Mouse (Mus musculus): Measurements from ENCODE around the gene Pik3r6. TPM values are rescaled to one million over a fixed set of nuclear protein-coding genes. Genes with fewer than 3 reads are reported as not detected.
A peak's percentile ranks its signal among the peaks of the same experiment; 100 is the strongest.

Pik3r6 gene
- polyA plus RNA-seq, 1 experiment from 2014 or later, result 7.3 TPM

GRCm38 (mm10) chr11:68564356-68565031, 61.7 kb downstream of the Pik3r6 start:
- Histone ChIP-seq H3K9me3 (no peaks in the 10 kb centered on the region), H3K9ac (no peak overlapping the region), H3K27me3 (no peaks in the 10 kb centered on the region), H3K4me2 (no peak overlapping the region), H3K4me3 (no peak overlapping the region), H3K36me3 (no peaks in the 10 kb centered on the region), H3K4me1 (peaks cover 4% of the 10 kb centered on the region; the same call in 1 of the 2 replicates), H3K27ac (no peak overlapping the region)
- 60% methylated on average over 13 of the region's 13 CpGs for WGBS
- no peak for ATAC-seq (ENCODE audit: borderline replicate concordance, extremely low read depth, low FRiP score, low TSS enrichment)

DNA sequence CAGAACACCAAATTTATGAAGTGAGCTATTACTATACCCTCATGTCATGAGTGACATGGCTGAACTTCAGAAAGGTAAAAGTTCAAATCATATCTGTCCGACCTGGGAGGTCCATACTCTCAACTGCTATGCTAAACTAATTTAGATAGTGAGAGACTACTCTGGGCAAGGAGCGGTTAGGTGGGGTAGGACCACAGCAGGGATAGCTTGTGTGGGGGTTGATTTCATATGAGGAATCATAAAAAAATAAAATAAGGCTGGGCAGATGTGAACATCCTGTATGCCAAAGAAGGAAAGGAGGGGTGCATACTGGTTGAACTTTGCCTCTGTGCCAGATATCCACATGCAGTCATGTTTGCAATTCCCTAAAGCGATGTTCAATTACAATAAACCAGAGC, 62.2 kb downstream of the Pik3r6 start:
- no peaks in the 10 kb centered on the region for H3K27me3 ChIP-seq
- no peak overlapping the region for H3K4me2 ChIP-seq
- H3K9me3 ChIP-seq, result no peaks in the 10 kb centered on the region
- H3K36me3 ChIP-seq, result no peaks in the 10 kb centered on the region
- ATAC-seq (ENCODE audit: borderline replicate concordance, extremely low read depth, low FRiP score, low TSS enrichment), result no peak
- H3K27ac ChIP-seq, result no peak overlapping the region
- WGBS, result 77% methylated on average over 3 of the region's 3 CpGs
- H3K4me1 ChIP-seq, result peaks cover 4% of the 10 kb centered on the region; the same call in 1 of the 2 replicates
- no peak overlapping the region for H3K4me3 ChIP-seq
- no peak overlapping the region for H3K9ac ChIP-seq

- peak overlapping the region; percentile 73 for H3K4me2 ChIP-seq
- H3K36me3 ChIP-seq, result no peaks in the 10 kb centered on the region
- no peak overlapping the region for H3K27ac ChIP-seq
- H3K27me3 ChIP-seq, result no peaks in the 10 kb centered on the region
- H3K9ac ChIP-seq, result no peak overlapping the region
- peak; percentile 57; the same call in 1 of the 2 replicates for ATAC-seq (ENCODE audit: borderline replicate concordance, extremely low read depth, low FRiP score, low TSS enrichment)
- peak overlapping the region; percentile 38 for H3K4me3 ChIP-seq
- 18% methylated on average over 17 of the region's 17 CpGs for WGBS
- H3K4me1 ChIP-seq, result peaks cover 11% of the 10 kb centered on the region
- no peaks in the 10 kb centered on the region for H3K9me3 ChIP-seq
Measured at GRCm38 (mm10) chr11:68566447-68567059, 63.7 kb downstream of the Pik3r6 start.

DNA sequence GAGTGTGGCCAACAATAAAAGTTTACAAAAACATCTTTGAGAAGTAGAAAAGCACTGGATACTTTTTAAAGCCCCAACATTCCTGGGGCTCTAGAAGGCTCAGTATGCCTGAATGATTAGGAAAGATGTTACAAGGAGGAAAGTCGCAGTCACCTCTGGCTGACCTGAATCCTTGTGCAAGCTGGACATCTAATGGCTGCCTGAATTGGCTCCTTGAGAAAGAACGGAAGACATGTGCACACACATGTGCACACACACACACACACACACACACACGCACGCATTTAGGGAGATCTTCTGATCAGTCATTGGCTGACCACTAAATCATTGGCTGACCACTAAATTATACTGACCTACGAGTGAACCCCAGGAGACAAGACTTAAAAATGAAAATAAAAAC, 68.0 kb downstream of the Pik3r6 start:
- Histone ChIP-seq H3K4me3 (no peak overlapping the region), H3K4me2 (no peak overlapping the region), H3K36me3 (no peaks in the 10 kb centered on the region), H3K9me3 (no peaks in the 10 kb centered on the region), H3K4me1 (peaks cover 11% of the 10 kb centered on the region), H3K27me3 (no peaks in the 10 kb centered on the region), H3K9ac (no peak overlapping the region), H3K27ac (no peak overlapping the region)
- 65% methylated on average over 5 of the region's 5 CpGs for WGBS
- ATAC-seq (ENCODE audit: borderline replicate concordance, extremely low read depth, low FRiP score, low TSS enrichment), result no peak

GRCm38 (mm10) chr11:68577076-68577475, 74.3 kb downstream of the Pik3r6 start:
- Histone ChIP-seq H3K27me3 (no peaks in the 10 kb centered on the region), H3K9me3 (no peaks in the 10 kb centered on the region), H3K36me3 (no peaks in the 10 kb centered on the region), H3K4me1 (peaks cover 5% of the 10 kb centered on the region), H3K9ac (no peak overlapping the region), H3K4me3 (no peak overlapping the region), H3K27ac (no peak overlapping the region), H3K4me2 (no peak overlapping the region)
- WGBS, result 79% methylated on average over 1 of the region's 1 CpGs
- no peak for ATAC-seq (ENCODE audit: borderline replicate concordance, extremely low read depth, low FRiP score, low TSS enrichment)

GRCm38 (mm10) chr11:68579462-68579881, 76.7 kb downstream of the Pik3r6 start:
- H3K27ac ChIP-seq, result peak overlapping the region; percentile 3; the same call in 1 of the 2 replicates

DNA sequence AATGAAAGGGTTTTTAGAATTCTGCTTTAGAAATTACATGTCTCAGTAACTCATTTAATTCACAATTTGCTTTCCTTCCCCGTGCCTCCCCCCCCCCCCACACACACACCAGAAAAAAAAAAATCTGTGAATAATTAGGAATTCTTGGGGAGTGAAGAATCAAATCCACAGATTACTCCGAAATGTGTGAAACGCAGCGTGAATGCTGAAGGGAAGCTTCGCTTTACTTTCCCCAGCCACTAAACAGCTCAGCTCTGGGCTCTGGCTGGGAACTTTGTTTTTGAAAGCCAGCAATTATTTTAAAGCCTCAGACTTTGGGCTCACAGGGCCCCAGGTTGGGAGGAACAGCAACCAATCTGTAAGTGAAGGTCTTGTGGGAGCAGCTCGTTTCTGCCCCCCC, 77.7 kb downstream of the Pik3r6 start:
- Histone ChIP-seq H3K9me3 (no peaks in the 10 kb centered on the region), H3K4me3 (no peak overlapping the region), H3K4me2 (no peak overlapping the region), H3K27me3 (no peaks in the 10 kb centered on the region), H3K9ac (no peak overlapping the region), H3K27ac (no peak overlapping the region), H3K36me3 (no peaks in the 10 kb centered on the region), H3K4me1 (peaks cover 5% of the 10 kb centered on the region)
- 67% methylated on average over 6 of the region's 6 CpGs for WGBS
- no peak for ATAC-seq (ENCODE audit: borderline replicate concordance, extremely low read depth, low FRiP score, low TSS enrichment)

More at GRCm38 (mm10) chr11:68579462-68579881, 76.7 kb downstream of the Pik3r6 start:
- ATAC-seq (ENCODE audit: borderline replicate concordance, extremely low read depth, low FRiP score, low TSS enrichment), result no peak; the same call in 1 of the 2 replicates
- no peaks in the 10 kb centered on the region for H3K27me3 ChIP-seq
- 29% methylated on average over 9 of the region's 9 CpGs for WGBS
- H3K4me2 ChIP-seq, result no peak overlapping the region
- H3K36me3 ChIP-seq, result no peaks in the 10 kb centered on the region
- H3K9ac ChIP-seq, result 0 out of 2 replicates have a peak overlapping the region, but pooled peaks have one; percentile 11
- no peak overlapping the region for H3K4me3 ChIP-seq
- no peaks in the 10 kb centered on the region for H3K9me3 ChIP-seq
- H3K4me1 ChIP-seq, result peaks cover 5% of the 10 kb centered on the region

DNA sequence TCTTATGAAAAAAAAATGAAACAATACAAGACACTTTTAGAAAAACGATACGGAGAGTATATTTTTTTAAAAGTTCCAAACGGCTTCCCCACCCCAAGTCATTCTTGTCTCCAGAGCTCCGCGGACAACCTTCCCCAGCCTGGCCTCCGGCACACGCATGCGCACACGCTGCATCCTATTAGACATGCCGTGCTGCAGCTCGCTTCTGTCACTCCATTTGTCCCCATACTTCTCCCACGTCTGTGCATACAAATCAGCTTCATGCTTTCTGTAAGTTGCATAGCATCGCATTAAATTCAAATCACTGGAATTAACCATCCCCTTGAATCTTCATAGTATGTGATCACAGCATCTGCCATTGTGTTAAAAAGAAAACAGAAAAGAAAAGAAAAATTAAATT, 80.4 kb downstream of the Pik3r6 start:
- Histone ChIP-seq H3K9me3 (no peaks in the 10 kb centered on the region), H3K27me3 (no peaks in the 10 kb centered on the region), H3K4me2 (no peak overlapping the region), H3K4me3 (no peak overlapping the region), H3K27ac (no peak overlapping the region), H3K36me3 (no peaks in the 10 kb centered on the region), H3K9ac (no peak overlapping the region), H3K4me1 (peaks cover 5% of the 10 kb centered on the region)
- WGBS, result 71% methylated on average over 13 of the region's 13 CpGs
- ATAC-seq (ENCODE audit: borderline replicate concordance, extremely low read depth, low FRiP score, low TSS enrichment), result no peak

DNA sequence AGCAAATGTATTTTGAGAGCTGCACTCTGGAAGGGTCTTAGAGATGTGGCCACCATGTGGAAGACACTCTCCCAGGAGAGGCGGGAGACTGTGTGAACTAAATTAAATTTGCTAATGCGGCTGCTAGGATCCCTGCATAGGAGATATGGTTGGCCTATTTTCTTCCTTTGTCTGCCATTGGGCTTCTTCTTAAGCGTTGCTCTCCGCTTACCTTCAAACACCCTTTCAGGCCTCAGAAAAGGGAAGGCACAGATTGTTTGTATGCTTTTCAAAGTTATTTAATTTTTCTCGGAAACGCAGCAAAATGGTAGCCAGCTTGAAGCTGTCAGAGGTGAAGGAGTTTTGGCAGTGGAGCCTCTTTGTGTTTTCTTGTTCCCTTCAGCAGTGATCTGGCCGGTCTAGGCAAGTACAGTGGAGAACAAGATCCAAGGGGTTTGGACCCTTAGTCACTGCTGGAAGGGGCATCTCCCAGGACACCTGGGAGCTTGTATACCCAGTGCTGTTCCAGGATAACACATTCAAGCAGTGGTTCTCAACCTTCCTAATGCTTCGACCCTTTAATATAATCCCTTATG, 81.2 kb downstream of the Pik3r6 start:
- 0 out of 2 replicates have a peak overlapping the region, but pooled peaks have one; percentile 18 for H3K27ac ChIP-seq
- no peak for ATAC-seq (ENCODE audit: borderline replicate concordance, extremely low read depth, low FRiP score, low TSS enrichment)
- no peak overlapping the region for H3K4me2 ChIP-seq
- no peak overlapping the region for H3K9ac ChIP-seq
- H3K4me3 ChIP-seq, result no peak overlapping the region
- no peaks in the 10 kb centered on the region for H3K36me3 ChIP-seq
- no peaks in the 10 kb centered on the region for H3K9me3 ChIP-seq
- H3K27me3 ChIP-seq, result no peaks in the 10 kb centered on the region
- 56% methylated on average over 8 of the region's 8 CpGs for WGBS
- peaks cover 5% of the 10 kb centered on the region for H3K4me1 ChIP-seq

DNA sequence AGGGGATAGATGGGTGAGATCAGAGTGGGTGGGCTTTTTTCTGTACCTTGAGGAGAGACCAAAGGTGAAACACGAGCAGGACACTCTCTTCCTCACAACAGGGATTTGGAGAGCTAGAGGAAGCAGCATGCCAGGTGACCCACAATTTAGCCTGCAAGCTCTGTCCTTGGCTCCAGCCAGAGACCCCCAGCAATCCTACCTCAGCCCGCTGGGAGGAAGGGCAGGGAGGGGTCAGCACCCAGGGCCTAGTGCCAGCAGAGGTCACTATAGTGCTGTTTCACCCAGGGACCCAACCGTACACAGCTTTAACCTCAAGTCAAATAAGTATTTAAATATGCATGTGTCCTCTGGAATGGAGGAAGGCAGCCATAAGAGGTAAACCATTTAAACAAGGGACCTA, 83.1 kb downstream of the Pik3r6 start:
- peaks cover 14% of the 10 kb centered on the region for H3K4me1 ChIP-seq
- H3K36me3 ChIP-seq, result no peaks in the 10 kb centered on the region
- 15% methylated on average over 3 of the region's 3 CpGs for WGBS
- no peaks in the 10 kb centered on the region for H3K9me3 ChIP-seq
- H3K4me2 ChIP-seq, result no peak overlapping the region
- H3K9ac ChIP-seq, result no peak overlapping the region
- H3K27me3 ChIP-seq, result no peaks in the 10 kb centered on the region
- no peak for ATAC-seq (ENCODE audit: borderline replicate concordance, extremely low read depth, low FRiP score, low TSS enrichment)
- H3K4me3 ChIP-seq, result no peak overlapping the region
- no peak overlapping the region for H3K27ac ChIP-seq

- Histone ChIP-seq H3K4me2 (no peak within 1 kb of the TSS), H3K9ac (no peak within 1 kb of the TSS), H3K9me3 (no peaks in the 10 kb centered on the region), H3K36me3 (no peaks in the 10 kb centered on the region), H3K27me3 (no peaks in the 10 kb centered on the region), H3K4me3 (no peak within 1 kb of the TSS), H3K27ac (no peak within 1 kb of the TSS), H3K4me1 (peaks cover 22% of the 10 kb centered on the region)
- no peak for ATAC-seq (ENCODE audit: borderline replicate concordance, extremely low read depth, low FRiP score, low TSS enrichment)
- WGBS, result 71% methylated on average over 5 of the region's 5 CpGs
Measured at GRCm38 (mm10) chr11:68586721-68587120, 83.9 kb downstream of the Pik3r6 start, which contains the start of gene Ccdc42. Gene Ccdc42, plus strand, starts transcription at chr11:68587021.
